Mouse (Mus musculus) kidney, adult 2 months (tissue): ENCODE measurements around the gene Atp1a1.

ENCODE experiments used
- CTCF ChIP-seq: fragments of 200-500 bp; conservative IDR thresholded peaks from 2 replicates; pipeline ENCODE4 v1.5.1; 2011; ENCODE audit warnings: low read depth, mild to moderate bottlenecking, control low read depth, low read length, moderate library complexity, mixed read lengths; ENCODE audit not compliant: insufficient read depth, insufficient read length
- POLR2A ChIP-seq: fragments of 200-500 bp; IDR thresholded peaks from one replicate; pipeline ENCODE4 v1.6.1; 2011; ENCODE audit warnings: low read depth, low read length, control low read depth

GRCm38 (mm10) chr3:101574463-101575193 lies 29.9 kb downstream of the Atp1a1 start:
- no peak for TF ChIP-seq CTCF
- no peak for TF ChIP-seq POLR2A
